In the genomic region with DNA sequence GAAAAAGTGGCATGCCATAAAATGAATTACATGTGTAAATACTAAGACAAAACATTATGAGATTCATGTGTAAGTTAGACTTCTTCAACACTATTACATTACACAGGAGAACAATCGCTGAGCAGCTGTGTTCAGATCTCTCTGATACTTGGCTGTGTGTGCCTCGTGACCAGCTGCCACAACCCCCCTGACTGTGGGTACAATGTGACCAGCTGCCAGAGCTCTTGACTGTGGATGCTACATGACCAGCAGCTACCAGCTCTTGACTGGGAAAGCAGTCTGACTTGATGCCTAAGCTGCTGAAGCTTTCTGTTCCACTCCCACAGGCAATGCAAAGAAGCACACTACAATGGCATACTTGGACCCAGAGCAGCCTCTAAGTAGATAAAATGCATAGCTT, we compare ENCODE assay signal across 18 mouse cellular contexts.
DNase-seq lines count a peak whose midpoint lies in the region; ATAC-seq lines count a peak whose summit lies in the region.
"Had no signal": no experiment of that assay in that cellular context is flagged by ENCODE, and none has a peak within 500 bp of the region (broad histone marks: within the 10 kb centered on the region; RNA-seq: fewer than 3 reads in every experiment).

No protein-coding gene starts in this region.

- no peak overlapping the region for H3K4me3 ChIP-seq in embryonic facial prominence, embryonic 12.5 days
- H3K4me3 ChIP-seq: embryonic facial prominence, embryonic 13.5 days; heart, embryonic 15.5 days; liver, embryonic 12.5 days had no signal

- no peak overlapping the region for H3K4me2 ChIP-seq in embryonic facial prominence, embryonic 12.5 days (replicated peaks)
- H3K4me2 ChIP-seq: embryonic facial prominence, embryonic 13.5 days; heart, embryonic 15.5 days; liver, embryonic 12.5 days had no signal

- no peak overlapping the region for H3K9ac ChIP-seq in embryonic facial prominence, embryonic 12.5 days
- H3K9ac ChIP-seq: embryonic facial prominence, embryonic 13.5 days; heart, embryonic 15.5 days; liver, embryonic 12.5 days had no signal

- DNase-seq in cerebellum, postnatal 14 days = peak; percentile 6 to 21
- no peak for DNase-seq in cerebellum, adult 9-10 months
- peak; percentile 50 for DNase-seq in left cerebral cortex, postnatal 4 days
- DNase-seq in left cerebral cortex, postnatal 25 days (ENCODE audit: low spot score in 2 of 2) = no peak
- DNase-seq in mesoderm, embryonic 11.5 days (ENCODE audit: low read depth, low spot score) = peak; percentile 1
- no peak for DNase-seq in kidney, adult 11 months
- DNase-seq: cerebellum, adult 2 months; kidney, postnatal 36 days; lung, postnatal 10 days; right cerebral cortex, postnatal 25 days; thymus, adult 18-20 months had no signal

- H3K27me3 ChIP-seq in embryonic facial prominence, embryonic 12.5 days = no peaks in the 10 kb centered on the region
- H3K27me3 ChIP-seq: embryonic facial prominence, embryonic 13.5 days; heart, embryonic 15.5 days; liver, embryonic 12.5 days had no signal

- no peaks in the 10 kb centered on the region for H3K36me3 ChIP-seq in embryonic facial prominence, embryonic 12.5 days
- H3K36me3 ChIP-seq: embryonic facial prominence, embryonic 13.5 days; heart, embryonic 15.5 days; liver, embryonic 12.5 days had no signal

- H3K27ac ChIP-seq in embryonic facial prominence, embryonic 12.5 days = no peak overlapping the region
- H3K27ac ChIP-seq: embryonic facial prominence, embryonic 13.5 days; heart, embryonic 15.5 days; liver, embryonic 12.5 days had no signal

- intact Hi-C loops in left cerebral cortex, postnatal 4 days (cut with DNase I) = no loop called here
- intact Hi-C loops in left cerebral cortex, postnatal 25 days (cut with DNase I) = no loop called here

- WGBS in embryonic facial prominence, embryonic 12.5 days = 74% methylated on average over 2 of the region's 2 CpGs

- H3K4me1 ChIP-seq in embryonic facial prominence, embryonic 12.5 days = no peaks in the 10 kb centered on the region
- H3K4me1 ChIP-seq: embryonic facial prominence, embryonic 13.5 days; heart, embryonic 15.5 days; liver, embryonic 12.5 days had no signal

- no peaks in the 10 kb centered on the region for H3K9me3 ChIP-seq in embryonic facial prominence, embryonic 12.5 days
- H3K9me3 ChIP-seq: embryonic facial prominence, embryonic 13.5 days; heart, embryonic 15.5 days; liver, embryonic 12.5 days had no signal

- ATAC-seq in embryonic facial prominence, embryonic 12.5 days (ENCODE audit: insufficient number of reproducible peaks, insufficient read depth, low FRiP score, low TSS enrichment) = 0 out of 2 replicates have a peak, but pooled peaks have one; percentile 60
- ATAC-seq in megakaryocyte-erythroid progenitor cell, adult 5-6 weeks (replicated peaks; ENCODE audit: low FRiP score, low TSS enrichment, poor library complexity, severe bottlenecking) = no peak
- ATAC-seq: inflammation-experienced regulatory T-cells, adult 6 months; liver, embryonic 12.5 days; Patski had no signal

Comparison
In these comparisons a context has a peak if more than half of its experiments do, and no peak if none do; other contexts are left out.
1. DNase-seq: peak in cerebellum, postnatal 14 days (2 of 2), left cerebral cortex, postnatal 4 days (single experiment) and mesoderm, embryonic 11.5 days (single experiment); none in cerebellum, adult 9-10 months (single experiment), left cerebral cortex, postnatal 25 days (0 of 2) and kidney, adult 11 months (single experiment).